Mouse (Mus musculus) spleen, adult 2 months (tissue): ENCODE measurements around the gene Atoh8. TPM values are rescaled to one million over a fixed set of nuclear protein-coding genes. Genes with fewer than 3 reads are reported as not detected.

ENCODE experiments used
- DNase-seq, 2 experiments: peaks; one replicate each; pipeline versions ENCODE4 v3.0.0 to v3.0.0-alpha.2; 2012 to 2021; ENCODE audit warnings: low spot score in 2 of 2, low read depth in 1 of 2
- H3K27ac ChIP-seq: fragments of 200-500 bp; 2 replicates; pipeline ENCODE4 v1.5.1; 2012; ENCODE audit warnings: low read length, inconsistent platforms; ENCODE audit not compliant: insufficient read depth
- H3K27me3 ChIP-seq: fragments of 200-500 bp; 2 replicates; pipeline ENCODE4 v1.6.1; 2012; ENCODE audit warnings: mild to moderate bottlenecking, moderate library complexity, low read length, inconsistent platforms; ENCODE audit not compliant: control insufficient read depth, insufficient read depth
- H3K36me3 ChIP-seq: fragments of 200-500 bp; 2 replicates; pipeline ENCODE4 v1.6.1; 2012; ENCODE audit warnings: mild to moderate bottlenecking, low read length, inconsistent platforms; ENCODE audit not compliant: control insufficient read depth, insufficient read depth
- H3K4me1 ChIP-seq: fragments of 200-500 bp; 2 replicates; pipeline ENCODE4 v1.6.1; 2011; ENCODE audit warnings: inconsistent platforms; ENCODE audit not compliant: control insufficient read depth, insufficient read depth, insufficient read length
- H3K4me3 ChIP-seq: fragments of 200-500 bp; 2 replicates; pipeline ENCODE4 v1.5.1; 2011; ENCODE audit warnings: mild to moderate bottlenecking, inconsistent platforms; ENCODE audit not compliant: insufficient read depth, insufficient read length; ENCODE audit errors: extremely low read depth
- CTCF ChIP-seq: fragments of 200-500 bp; IDR thresholded peaks from 2 replicates; pipeline ENCODE4 v1.5.1; 2011; ENCODE audit warnings: mild to moderate bottlenecking, inconsistent platforms; ENCODE audit not compliant: insufficient read depth, insufficient read length, insufficient replicate concordance; ENCODE audit errors: extremely low read depth
- POLR2A ChIP-seq: fragments of 200-500 bp; IDR thresholded peaks from 2 replicates; pipeline ENCODE4 v1.6.1; 2011; ENCODE audit warnings: low read depth, low read length, inconsistent platforms
- WGBS: fragments of 180-500 bp; shearing (Covaris S2); methylation state at CpG from one replicate; pipeline ENCODE4 v1.1.7; 2018; 5-methylcytosine and 5-hydroxymethylcytosine counted together
- polyA plus RNA-seq: library from polyadenylated mRNA; depleted of rRNA; stranded (reverse); fragments of >200 nt; gene quantifications from 2 replicates; pipeline ENCODE4 v1.2.3, GENCODE M21; 2012

Atoh8 gene
- polyA plus RNA-seq, 1 experiment: 9.3 TPM

- TF ChIP-seq POLR2A (no peak), CTCF (no peak)
- Histone ChIP-seq H3K4me1 (no peaks in the 10 kb centered on the region), H3K36me3 (no peaks in the 10 kb centered on the region), H3K27me3 (0 out of 2 replicates have a peak, but pooled peaks cover 1% of the 10 kb centered on the region), H3K27ac (no peak overlapping the region), H3K4me3 (no peak overlapping the region)
- WGBS: 55% methylated on average over 9 of the region's 9 CpGs
- DNase-seq: no peak
Observed at GRCm38 (mm10) chr6:72268149-72268847, 32.9 kb upstream of the Atoh8 start.

- TF ChIP-seq POLR2A (no peak), CTCF (no peak)
- WGBS: 37% methylated on average over 6 of the region's 6 CpGs
- no peaks in the 10 kb centered on the region for H3K4me1 ChIP-seq
- no peak for DNase-seq
- H3K4me3 ChIP-seq: no peak overlapping the region
- no peak overlapping the region for H3K27ac ChIP-seq
- no peaks in the 10 kb centered on the region for H3K36me3 ChIP-seq
- 0 out of 2 replicates have a peak, but pooled peaks cover 1% of the 10 kb centered on the region for H3K27me3 ChIP-seq
Observed at GRCm38 (mm10) chr6:72265664-72266063, 30.3 kb upstream of the Atoh8 start.

GRCm38 (mm10) chr6:72263679-72264265 lies 28.4 kb upstream of the Atoh8 start:
- 76% methylated on average over 5 of the region's 5 CpGs for WGBS
- H3K36me3 ChIP-seq: no peaks in the 10 kb centered on the region
- H3K4me3 ChIP-seq: no peak overlapping the region
- no peak for DNase-seq
- H3K4me1 ChIP-seq: no peaks in the 10 kb centered on the region
- 0 out of 2 replicates have a peak, but pooled peaks cover 1% of the 10 kb centered on the region for H3K27me3 ChIP-seq
- TF ChIP-seq POLR2A: no peak
- no peak for TF ChIP-seq CTCF
- no peak overlapping the region for H3K27ac ChIP-seq

DNA sequence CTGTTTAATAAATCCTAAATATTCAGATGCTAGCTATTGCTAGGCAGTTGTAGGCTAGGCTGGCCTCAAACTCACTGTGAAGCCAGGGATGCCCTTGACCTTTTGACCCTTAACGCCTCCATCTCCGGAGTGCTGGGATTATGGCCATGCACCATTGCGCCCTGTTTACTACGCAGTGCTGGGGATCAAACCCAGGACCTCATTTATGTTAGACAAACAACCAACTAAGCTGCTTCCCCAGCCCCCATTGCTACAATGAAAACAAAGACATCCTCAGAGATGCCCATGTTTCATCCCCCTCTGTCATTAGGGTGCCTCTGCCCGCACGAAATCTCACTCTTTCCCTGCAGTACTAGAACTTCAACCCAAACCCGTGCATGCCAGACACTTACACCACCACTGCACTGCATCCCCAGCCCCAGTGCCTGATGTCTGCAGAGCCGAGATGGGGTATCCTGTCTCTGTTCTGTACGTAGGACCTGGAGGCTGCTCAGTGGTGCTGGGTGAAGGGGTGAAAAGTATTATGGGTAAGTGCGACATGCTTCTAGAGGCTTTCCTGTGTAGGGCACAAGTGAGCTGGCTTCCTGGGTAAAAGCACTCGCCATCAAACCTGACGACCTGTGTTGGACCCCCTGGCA lies 26.4 kb upstream of the Atoh8 start:
- WGBS: 85% methylated on average over 12 of the region's 12 CpGs
- H3K27ac ChIP-seq: no peak overlapping the region
- no peaks in the 10 kb centered on the region for H3K4me1 ChIP-seq
- no peaks in the 10 kb centered on the region for H3K36me3 ChIP-seq
- 0 out of 2 replicates have a peak, but pooled peaks cover 1% of the 10 kb centered on the region for H3K27me3 ChIP-seq
- TF ChIP-seq CTCF: no peak
- TF ChIP-seq POLR2A: no peak
- DNase-seq: no peak
- H3K4me3 ChIP-seq: no peak overlapping the region

DNA sequence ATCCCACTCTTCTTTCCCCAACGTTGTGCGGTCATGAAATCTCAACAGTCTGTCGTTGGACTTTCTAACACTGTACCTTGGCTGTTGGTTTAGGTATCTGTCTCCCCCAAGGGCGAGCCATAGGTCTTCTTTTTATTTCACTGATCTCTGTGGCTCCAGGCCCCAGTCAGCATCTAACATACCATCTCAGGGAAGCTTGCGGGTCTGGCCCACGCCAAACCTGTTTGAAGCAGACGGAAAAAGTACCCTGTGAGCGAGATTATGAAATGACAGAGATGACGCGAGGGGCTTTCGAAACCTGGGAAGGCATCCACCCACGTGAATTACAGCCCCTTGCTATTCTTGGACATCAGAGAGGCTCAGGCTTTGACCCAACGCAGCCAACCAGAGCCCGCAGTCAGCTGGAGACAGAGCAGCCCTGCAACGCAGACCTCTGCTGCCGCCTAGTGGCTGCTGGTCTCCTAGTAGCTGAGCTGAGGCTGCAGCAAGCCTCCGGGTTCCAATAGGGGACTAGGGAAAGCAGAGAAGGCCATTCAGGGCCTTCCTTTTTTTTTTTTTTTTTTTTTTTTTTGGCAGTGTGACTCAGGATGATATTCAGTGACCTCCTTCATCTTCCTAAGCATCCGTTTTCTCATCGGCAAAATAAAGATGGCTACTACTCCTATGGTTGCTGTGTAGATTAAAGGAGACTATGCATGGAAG lies 25.8 kb upstream of the Atoh8 start:
- Histone ChIP-seq H3K4me3 (no peak overlapping the region), H3K36me3 (no peaks in the 10 kb centered on the region), H3K4me1 (no peaks in the 10 kb centered on the region), H3K27ac (no peak overlapping the region), H3K27me3 (no peaks in the 10 kb centered on the region)
- 36% methylated on average over 19 of the region's 19 CpGs for WGBS
- TF ChIP-seq CTCF (peak; percentile 95), POLR2A (no peak)
- DNase-seq: peak; percentile 30 to 76

- Histone ChIP-seq H3K27ac (no peak overlapping the region), H3K36me3 (no peaks in the 10 kb centered on the region), H3K4me3 (no peak overlapping the region), H3K27me3 (no peaks in the 10 kb centered on the region), H3K4me1 (peaks cover 4% of the 10 kb centered on the region; the same call in 1 of the 2 replicates)
- DNase-seq: no peak
- no peak for TF ChIP-seq CTCF
- no peak for TF ChIP-seq POLR2A
- WGBS: 73% methylated on average over 7 of the region's 7 CpGs
Observed at GRCm38 (mm10) chr6:72259474-72259873, 24.1 kb upstream of the Atoh8 start.
